Mouse (Mus musculus) C2C12 (cell line): ENCODE results near the gene Stpg4.

Experiments used
- CTCF ChIP-seq: IDR thresholded peaks from one replicate; pipeline ENCODE4 v1.5.1; 2011; ENCODE audit not compliant: control insufficient read depth, insufficient read depth, insufficient read length
- MAX ChIP-seq: IDR thresholded peaks from one replicate; pipeline ENCODE4 v1.6.1; 2011; ENCODE audit warnings: mild to moderate bottlenecking, control low read depth
- MYOD1 ChIP-seq: IDR thresholded peaks from one replicate; pipeline ENCODE4 v1.6.1; 2011; ENCODE audit warnings: low read depth; ENCODE audit not compliant: control insufficient read depth, insufficient read length
- USF1 ChIP-seq: IDR thresholded peaks from one replicate; pipeline ENCODE4 v1.6.1; 2011; ENCODE audit warnings: low read depth, mild to moderate bottlenecking, control low read depth, moderate library complexity

GRCm38 (mm10) chr17:87475356-87475755 lies 47.8 kb upstream of the Stpg4 start:
- TF ChIP-seq CTCF (no peak), USF1 (no peak), MYOD1 (no peak), MAX (no peak)
